Mouse (Mus musculus): Measurements from ENCODE around the gene Tbcd. TPM values are rescaled to one million over a fixed set of nuclear protein-coding genes. Genes with fewer than 3 reads are reported as not detected.

Tbcd gene
- polyA plus RNA-seq, 1 experiment from 2014 or later: 58.4 TPM

DNA sequence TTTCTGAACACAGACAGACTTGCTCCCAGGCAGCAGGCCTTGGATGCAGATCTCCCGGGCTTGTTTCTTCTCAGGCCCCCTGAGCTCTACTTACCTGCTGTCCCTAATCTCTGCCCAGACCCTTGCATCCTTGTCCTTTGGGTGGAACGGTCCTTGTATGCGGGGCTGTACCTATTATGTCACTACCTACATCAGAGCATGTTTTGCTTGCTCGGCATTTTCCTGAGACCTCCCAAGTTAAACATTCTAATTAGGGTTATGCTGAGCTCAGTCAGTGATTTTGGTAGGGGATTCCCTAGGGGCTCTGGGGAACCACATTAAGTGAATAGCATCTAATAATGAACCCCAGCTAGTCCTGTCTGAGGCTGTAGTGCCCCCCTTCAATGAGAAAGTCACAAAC is 173.3 kb downstream of the Tbcd start:
- WGBS: 93% methylated on average over 4 of the region's 4 CpGs
- no peak overlapping the region for H3K27ac ChIP-seq (replicated peaks)
- H3K4me2 ChIP-seq: no peak overlapping the region
- no peak overlapping the region for H3K4me3 ChIP-seq
- no peaks in the 10 kb centered on the region for H3K27me3 ChIP-seq
- H3K9ac ChIP-seq: no peak overlapping the region
- no peaks in the 10 kb centered on the region for H3K4me1 ChIP-seq (replicated peaks)
- peaks cover 55% of the 10 kb centered on the region for H3K36me3 ChIP-seq
- H3K9me3 ChIP-seq: no peaks in the 10 kb centered on the region
- ATAC-seq (ENCODE audit: low read depth): no peak

DNA sequence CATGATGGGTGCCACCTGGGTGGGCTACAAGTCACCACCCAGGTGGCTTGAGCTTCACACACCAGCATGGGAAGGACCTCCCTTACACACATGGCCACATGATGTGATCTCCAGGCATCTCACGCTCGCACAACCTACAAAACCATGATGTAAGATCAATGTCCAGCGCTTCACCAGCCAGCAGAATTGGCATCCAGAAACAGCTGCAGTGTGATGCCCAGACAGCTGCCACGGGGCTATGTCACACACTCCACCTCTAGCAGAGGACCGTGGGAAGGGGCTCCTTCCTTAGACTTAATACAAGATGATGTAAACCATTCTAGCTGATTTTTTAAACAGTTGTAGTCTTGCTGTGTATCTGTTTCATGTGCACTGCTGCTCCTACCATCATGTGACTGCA is 175.8 kb downstream of the Tbcd start:
- H3K9me3 ChIP-seq: no peaks in the 10 kb centered on the region
- peaks cover 32% of the 10 kb centered on the region for H3K36me3 ChIP-seq
- no peak overlapping the region for H3K9ac ChIP-seq
- no peaks in the 10 kb centered on the region for H3K4me1 ChIP-seq (replicated peaks)
- no peaks in the 10 kb centered on the region for H3K27me3 ChIP-seq
- H3K4me2 ChIP-seq: no peak overlapping the region
- H3K27ac ChIP-seq (replicated peaks): no peak overlapping the region
- WGBS: 91% methylated on average over 5 of the region's 5 CpGs
- no peak for ATAC-seq (ENCODE audit: low read depth)
- H3K4me3 ChIP-seq: no peak overlapping the region

- no peak overlapping the region for H3K9ac ChIP-seq
- WGBS: 92% methylated on average over 6 of the region's 6 CpGs
- no peaks in the 10 kb centered on the region for H3K4me1 ChIP-seq (replicated peaks)
- ATAC-seq (ENCODE audit: low read depth): no peak
- H3K4me3 ChIP-seq: no peak overlapping the region
- H3K27me3 ChIP-seq: no peaks in the 10 kb centered on the region
- no peak overlapping the region for H3K4me2 ChIP-seq
- peaks cover 12% of the 10 kb centered on the region for H3K36me3 ChIP-seq
- no peaks in the 10 kb centered on the region for H3K9me3 ChIP-seq
- no peak overlapping the region for H3K27ac ChIP-seq (replicated peaks)
Observed at GRCm38 (mm10) chr11:121629529-121629928, 177.8 kb downstream of the Tbcd start.

DNA sequence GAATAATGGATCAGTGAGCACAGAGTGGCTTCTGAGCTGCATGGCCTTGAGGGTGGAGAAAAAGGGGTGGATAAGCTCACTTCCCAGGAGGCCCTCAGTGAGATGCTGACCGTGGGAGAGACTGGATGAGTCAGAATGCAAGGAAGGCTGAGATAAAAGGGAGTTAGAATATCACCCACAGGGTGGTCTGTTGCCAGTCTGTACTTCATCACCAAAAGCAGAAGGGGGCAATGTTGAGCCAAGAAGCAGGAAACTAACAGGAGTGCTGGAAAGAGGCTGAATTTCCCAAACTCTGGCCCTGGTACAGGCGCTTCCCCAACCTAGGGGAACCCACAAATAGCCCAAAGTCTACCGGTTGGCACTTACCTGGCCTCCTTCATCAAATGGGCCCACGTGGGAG is 178.7 kb downstream of the Tbcd start:
- no peak for ATAC-seq (ENCODE audit: low read depth)

DNA sequence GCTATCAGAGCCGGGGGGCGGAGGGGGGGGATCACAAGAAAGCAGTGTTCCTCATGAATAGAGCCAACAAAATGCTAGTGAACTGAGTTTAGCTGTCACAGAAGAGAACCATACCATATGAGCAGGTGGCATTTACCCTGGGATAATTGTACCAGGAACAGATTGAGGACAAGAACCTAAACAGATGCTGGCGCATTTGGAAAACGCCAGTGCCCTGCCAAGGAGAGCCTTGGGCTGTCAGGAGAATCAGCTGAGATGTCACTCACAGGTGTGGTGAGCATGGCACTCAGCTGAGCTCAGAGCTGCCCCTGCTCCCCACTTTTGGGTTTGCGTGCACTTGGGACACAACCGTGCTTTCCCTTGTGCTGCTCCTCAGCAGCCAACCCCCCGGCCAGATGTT is 179.7 kb downstream of the Tbcd start:
- H3K9ac ChIP-seq: no peak overlapping the region
- no peaks in the 10 kb centered on the region for H3K4me1 ChIP-seq (replicated peaks)
- H3K36me3 ChIP-seq: peaks cover 14% of the 10 kb centered on the region
- 91% methylated on average over 7 of the region's 7 CpGs for WGBS
- H3K9me3 ChIP-seq: no peaks in the 10 kb centered on the region
- no peak overlapping the region for H3K27ac ChIP-seq (replicated peaks)
- no peak overlapping the region for H3K4me2 ChIP-seq
- no peak for ATAC-seq (ENCODE audit: low read depth)
- H3K4me3 ChIP-seq: no peak overlapping the region
- H3K27me3 ChIP-seq: no peaks in the 10 kb centered on the region

More for the DNA sequence above, 178.7 kb downstream of the Tbcd start:
- WGBS: 80% methylated on average over 4 of the region's 4 CpGs
- Histone ChIP-seq H3K4me2 (no peak overlapping the region), H3K36me3 (peaks cover 11% of the 10 kb centered on the region), H3K27ac (replicated peaks) (no peak overlapping the region), H3K9me3 (no peaks in the 10 kb centered on the region), H3K4me3 (no peak overlapping the region), H3K27me3 (no peaks in the 10 kb centered on the region), H3K4me1 (replicated peaks) (no peaks in the 10 kb centered on the region), H3K9ac (no peak overlapping the region)

- 90% methylated on average over 10 of the region's 10 CpGs for WGBS
- Histone ChIP-seq H3K27me3 (no peaks in the 10 kb centered on the region), H3K9ac (no peak overlapping the region), H3K4me1 (replicated peaks) (no peaks in the 10 kb centered on the region), H3K9me3 (no peaks in the 10 kb centered on the region), H3K27ac (replicated peaks) (no peak overlapping the region), H3K4me2 (no peak overlapping the region), H3K4me3 (no peak overlapping the region), H3K36me3 (peaks cover 36% of the 10 kb centered on the region)
- ATAC-seq (ENCODE audit: low read depth): no peak
Observed at GRCm38 (mm10) chr11:121636646-121637045, 184.9 kb downstream of the Tbcd start.

GRCm38 (mm10) chr11:121641501-121642145 is 189.9 kb downstream of the Tbcd start:
- Histone ChIP-seq H3K36me3 (peaks cover 35% of the 10 kb centered on the region), H3K9me3 (no peaks in the 10 kb centered on the region), H3K4me1 (replicated peaks) (no peaks in the 10 kb centered on the region), H3K27ac (replicated peaks) (no peak overlapping the region), H3K9ac (no peak overlapping the region), H3K4me2 (no peak overlapping the region), H3K4me3 (no peak overlapping the region), H3K27me3 (no peaks in the 10 kb centered on the region)
- no peak for ATAC-seq (ENCODE audit: low read depth)
- WGBS: 73% methylated on average over 2 of the region's 2 CpGs

DNA sequence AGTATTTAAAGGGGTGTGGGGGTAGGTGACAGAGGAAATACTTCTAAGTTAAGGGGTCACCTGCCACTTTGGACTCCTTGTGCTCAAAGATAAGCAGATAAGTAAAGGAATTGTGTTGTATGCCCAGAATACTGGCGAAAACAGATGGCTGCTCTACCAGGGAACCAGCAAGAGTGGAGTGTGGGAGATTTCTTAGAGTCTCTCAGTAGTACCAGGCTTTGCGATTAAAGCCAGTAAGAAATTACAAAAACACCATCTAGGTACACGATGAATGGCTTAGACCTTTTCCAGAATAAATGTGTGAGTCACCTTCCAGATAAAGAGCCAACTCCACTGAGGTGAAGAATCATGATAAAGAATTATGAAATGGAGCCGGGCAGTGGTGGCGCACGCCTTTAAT is 193.6 kb downstream of the Tbcd start:
- no peaks in the 10 kb centered on the region for H3K9me3 ChIP-seq
- no peaks in the 10 kb centered on the region for H3K4me1 ChIP-seq (replicated peaks)
- H3K27me3 ChIP-seq: no peaks in the 10 kb centered on the region
- WGBS: 97% methylated on average over 6 of the region's 6 CpGs
- no peak overlapping the region for H3K4me3 ChIP-seq
- no peak for ATAC-seq (ENCODE audit: low read depth)
- no peak overlapping the region for H3K4me2 ChIP-seq
- peaks cover 5% of the 10 kb centered on the region for H3K36me3 ChIP-seq
- no peak overlapping the region for H3K27ac ChIP-seq (replicated peaks)
- H3K9ac ChIP-seq: no peak overlapping the region

- no peak overlapping the region for H3K4me3 ChIP-seq
- no peak overlapping the region for H3K9ac ChIP-seq
- 82% methylated on average over 9 of the region's 9 CpGs for WGBS
- no peaks in the 10 kb centered on the region for H3K9me3 ChIP-seq
- H3K36me3 ChIP-seq: peaks cover 4% of the 10 kb centered on the region; the same call in 1 of the 2 replicates
- H3K4me1 ChIP-seq (replicated peaks): no peaks in the 10 kb centered on the region
- H3K4me2 ChIP-seq: no peak overlapping the region
- H3K27me3 ChIP-seq: no peaks in the 10 kb centered on the region
- H3K27ac ChIP-seq (replicated peaks): no peak overlapping the region
- no peak for ATAC-seq (ENCODE audit: low read depth)
Observed at GRCm38 (mm10) chr11:121647321-121647720, 195.6 kb downstream of the Tbcd start.

DNA sequence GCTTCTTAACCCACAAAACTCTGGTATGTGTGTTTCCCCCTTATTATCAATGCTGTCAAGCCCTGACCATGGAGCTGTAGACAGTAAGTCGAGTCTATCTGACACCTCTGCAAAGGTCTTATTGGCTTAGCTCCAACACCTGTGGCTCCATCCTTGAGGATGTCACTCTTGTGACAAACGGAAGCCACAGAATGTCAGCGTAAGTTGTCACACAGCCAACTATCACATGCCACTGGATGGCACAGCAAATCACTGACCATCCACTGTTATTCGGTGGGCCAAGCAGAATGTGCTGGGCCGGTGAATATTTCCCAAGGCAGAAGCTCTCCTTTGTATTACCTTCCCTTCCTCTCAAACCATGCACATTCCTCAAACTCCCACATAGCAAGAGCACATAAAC is 196.4 kb downstream of the Tbcd start:
- Histone ChIP-seq H3K27me3 (no peaks in the 10 kb centered on the region), H3K4me3 (no peak overlapping the region), H3K36me3 (peaks cover 4% of the 10 kb centered on the region; the same call in 1 of the 2 replicates), H3K4me1 (replicated peaks) (no peaks in the 10 kb centered on the region), H3K9ac (no peak overlapping the region), H3K27ac (replicated peaks) (no peak overlapping the region), H3K9me3 (no peaks in the 10 kb centered on the region), H3K4me2 (no peak overlapping the region)
- 98% methylated on average over 5 of the region's 5 CpGs for WGBS
- ATAC-seq (ENCODE audit: low read depth): no peak

- no peaks in the 10 kb centered on the region for H3K4me1 ChIP-seq (replicated peaks)
- H3K27ac ChIP-seq (replicated peaks): no peak overlapping the region
- no peaks in the 10 kb centered on the region for H3K27me3 ChIP-seq
- WGBS: 80% methylated on average over 10 of the region's 10 CpGs
- no peak overlapping the region for H3K9ac ChIP-seq
- ATAC-seq (ENCODE audit: low read depth): no peak
- H3K9me3 ChIP-seq: no peaks in the 10 kb centered on the region
- no peaks in the 10 kb centered on the region for H3K36me3 ChIP-seq
- no peak overlapping the region for H3K4me2 ChIP-seq
- H3K4me3 ChIP-seq: no peak overlapping the region
Observed at GRCm38 (mm10) chr11:121649900-121650299, 198.2 kb downstream of the Tbcd start.

DNA sequence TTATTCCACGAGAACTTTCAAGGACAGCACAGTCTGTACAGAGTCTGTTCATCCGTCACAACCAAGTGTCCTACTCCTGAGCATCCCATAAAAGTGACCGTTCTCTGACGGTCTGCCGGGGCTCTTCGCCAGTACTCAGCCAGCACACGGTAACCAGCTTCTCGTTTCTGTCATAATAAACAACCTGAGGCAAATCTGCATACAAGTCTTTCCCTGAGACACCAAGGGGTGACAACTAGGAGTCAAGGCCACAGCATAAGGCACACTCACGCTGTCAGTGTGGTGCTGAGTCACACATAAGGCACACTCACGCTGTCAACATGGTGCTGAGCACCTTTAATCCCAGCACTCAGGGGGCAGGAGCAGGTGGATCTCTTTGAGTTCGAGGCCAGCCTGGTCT is 198.9 kb downstream of the Tbcd start:
- WGBS: 90% methylated on average over 11 of the region's 11 CpGs
- no peaks in the 10 kb centered on the region for H3K36me3 ChIP-seq
- no peak for ATAC-seq (ENCODE audit: low read depth)
- no peak overlapping the region for H3K9ac ChIP-seq
- H3K9me3 ChIP-seq: no peaks in the 10 kb centered on the region
- H3K4me2 ChIP-seq: no peak overlapping the region
- no peaks in the 10 kb centered on the region for H3K4me1 ChIP-seq (replicated peaks)
- no peaks in the 10 kb centered on the region for H3K27me3 ChIP-seq
- no peak overlapping the region for H3K27ac ChIP-seq (replicated peaks)
- H3K4me3 ChIP-seq: no peak overlapping the region

DNA sequence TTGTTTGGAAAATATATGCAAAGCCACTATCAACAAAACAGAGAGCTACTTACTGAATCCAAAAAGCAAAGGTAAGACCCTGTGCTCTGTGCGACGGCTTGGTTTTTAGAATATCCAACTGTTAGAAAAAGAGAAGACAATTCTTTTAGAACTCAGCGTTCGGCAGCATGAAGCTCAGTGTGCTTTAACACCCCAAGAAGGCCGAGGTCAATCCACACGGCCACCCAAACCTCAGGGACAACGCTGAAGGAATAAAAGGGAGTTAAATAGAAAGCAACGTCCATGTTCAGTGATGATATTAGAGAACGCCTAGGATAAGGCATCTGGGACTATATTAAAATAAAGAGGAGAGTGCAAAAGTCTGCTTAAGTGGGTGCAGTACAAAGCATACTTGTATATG is 199.8 kb downstream of the Tbcd start:
- no peak for ATAC-seq (ENCODE audit: low read depth)
- Histone ChIP-seq H3K4me1 (replicated peaks) (no peaks in the 10 kb centered on the region), H3K4me3 (no peak overlapping the region), H3K36me3 (no peaks in the 10 kb centered on the region), H3K27me3 (no peaks in the 10 kb centered on the region), H3K4me2 (no peak overlapping the region), H3K9ac (no peak overlapping the region), H3K27ac (replicated peaks) (no peak overlapping the region), H3K9me3 (no peaks in the 10 kb centered on the region)
- 94% methylated on average over 9 of the region's 9 CpGs for WGBS

Measured in neural tube, embryonic 13.5 days (tissue).